Mouse (Mus musculus): ENCODE results near the gene Sinhcaf. TPM values are rescaled to one million over a fixed set of nuclear protein-coding genes. Genes with fewer than 3 reads are reported as not detected.

Gene Sinhcaf
- total and polyA plus RNA-seq, 3 experiments: 57.5 to 146 (median 82.3) TPM

GRCm38 (mm10) chr6:148994327-148994999 lies 48.2 kb upstream of the Sinhcaf start:
- no peak for DNase-seq (ENCODE audit: extremely low read depth)
- in situ Hi-C loops (cut with MboI; ENCODE audit: low pct_ligation_motif_present, low pct_unique_long_range_greater_than_20kb, low sequenced_read_pairs) (no loop called here), dilution Hi-C loops (cut with MboI; ENCODE audit: extremely low pct_ligation_motif_present, extremely low pct_unique_long_range_greater_than_20kb, low sequenced_read_pairs) (no loop called here)
- Histone ChIP-seq H3K4me3 (replicated peaks in 1 of 3; ENCODE audit: low read depth in 2 of 3, low read length in 2 of 3, poor library complexity in 1 of 3) (no peak overlapping the region), H3K4me1 (ENCODE audit: control insufficient read depth in 1 of 2, insufficient read depth in 2 of 2) (peaks cover 0 to 8% of the 10 kb centered on the region in 2 experiments; a peak in 2 of 4 replicates), H3K9me3 (replicated peaks; ENCODE audit: low read length) (no peaks in the 10 kb centered on the region), H3K27me3 (replicated peaks) (no peaks in the 10 kb centered on the region), H3K27ac (ENCODE audit: insufficient read depth, low read depth) (no peak overlapping the region), H3K9ac (ENCODE audit: insufficient read depth, low read depth) (no peak overlapping the region), H3K36me3 (replicated peaks in 1 of 2; ENCODE audit: control insufficient read depth in 1 of 2, insufficient read depth in 1 of 2, low read length in 1 of 2) (no peaks in the 10 kb centered on the region), H3K4me2 (ENCODE audit: insufficient read depth, low read depth, poor library complexity, severe bottlenecking) (no peak overlapping the region), H3K79me2 (replicated peaks; ENCODE audit: control insufficient read depth, extremely low read depth, insufficient read depth, poor library complexity, severe bottlenecking) (no peaks in the 10 kb centered on the region)
- TF ChIP-seq JUND (conservative IDR thresholded peaks at IDR 0.05; ENCODE audit: low read depth, low read length): no peak
- TF ChIP-seq CTCF (conservative IDR thresholded peaks at IDR 0.05 in 1 of 2, IDR thresholded peaks at IDR 0.05 in 1 of 2; ENCODE audit: low read depth in 2 of 2, low read length in 2 of 2): 0 out of 4 replicates have a peak, but pooled peaks of 1 of the 2 experiments have one; percentile 17

GRCm38 (mm10) chr6:148993117-148994077 lies 47.1 kb upstream of the Sinhcaf start:
- dilution Hi-C loops (cut with MboI; ENCODE audit: extremely low pct_ligation_motif_present, extremely low pct_unique_long_range_greater_than_20kb, low sequenced_read_pairs): no loop called here
- H3K27me3 ChIP-seq (replicated peaks): no peaks in the 10 kb centered on the region
- in situ Hi-C loops (cut with MboI; ENCODE audit: low pct_ligation_motif_present, low pct_unique_long_range_greater_than_20kb, low sequenced_read_pairs): no loop called here
- H3K9me3 ChIP-seq (replicated peaks; ENCODE audit: low read length): no peaks in the 10 kb centered on the region
- H3K79me2 ChIP-seq (replicated peaks; ENCODE audit: control insufficient read depth, extremely low read depth, insufficient read depth, poor library complexity, severe bottlenecking): no peaks in the 10 kb centered on the region
- TF ChIP-seq RCOR1 (conservative IDR thresholded peaks at IDR 0.05; ENCODE audit: low read depth, low read length): no peak
- no peak for TF ChIP-seq TCF12 (IDR thresholded peaks at IDR 0.05; ENCODE audit: low read depth, low read length)
- no peak for TF ChIP-seq NRF1 (IDR thresholded peaks at IDR 0.05; ENCODE audit: low read depth, low read length)
- no peak for TF ChIP-seq CHD2 (IDR thresholded peaks at IDR 0.05; ENCODE audit: low read length)
- peak; percentile 79 for TF ChIP-seq RAD21 (IDR thresholded peaks at IDR 0.05; ENCODE audit: low read depth, low read length)
- TF ChIP-seq NELFE (IDR thresholded peaks at IDR 0.05; ENCODE audit: low read depth, low read length): no peak
- TF ChIP-seq CTCF (conservative IDR thresholded peaks at IDR 0.05 in 1 of 2, IDR thresholded peaks at IDR 0.05 in 1 of 2; ENCODE audit: low read depth in 2 of 2, low read length in 2 of 2): peak; percentile 41 to 82
- TF ChIP-seq SMC3 (IDR thresholded peaks at IDR 0.05; ENCODE audit: low read depth, low read length): peak; percentile 77
- H3K27ac ChIP-seq (ENCODE audit: insufficient read depth, low read depth): no peak overlapping the region
- H3K4me3 ChIP-seq (replicated peaks in 1 of 3; ENCODE audit: low read depth in 2 of 3, low read length in 2 of 3, poor library complexity in 1 of 3): no peak overlapping the region
- peak; percentile 52 for DNase-seq (ENCODE audit: extremely low read depth)
- no peak overlapping the region for H3K9ac ChIP-seq (ENCODE audit: insufficient read depth, low read depth)
- H3K36me3 ChIP-seq (replicated peaks in 1 of 2; ENCODE audit: control insufficient read depth in 1 of 2, insufficient read depth in 1 of 2, low read length in 1 of 2): no peaks in the 10 kb centered on the region
- peaks cover 0 to 8% of the 10 kb centered on the region in 2 experiments; a peak in 2 of 4 replicates for H3K4me1 ChIP-seq (ENCODE audit: control insufficient read depth in 1 of 2, insufficient read depth in 2 of 2)
- no peak overlapping the region for H3K4me2 ChIP-seq (ENCODE audit: insufficient read depth, low read depth, poor library complexity, severe bottlenecking)

Data from CH12.LX (cell line).